Mouse (Mus musculus): ENCODE results near the gene Herc2.
A peak's percentile ranks its signal among the peaks of the same experiment; 100 is the strongest.
"Not testable (repeated sequence)": the region's sequence is repeated elsewhere in the genome, so short reads cannot be mapped to it uniquely, and the experiment has no call there.

Herc2 gene

GRCm38 (mm10) chr7:56049831-56050321 is at the start of gene Herc2:
Gene Herc2, plus strand, starts transcription at chr7:56050196.
- Histone ChIP-seq H3K27me3 (ENCODE audit: control insufficient read depth, insufficient read depth, low read length, poor library complexity, severe bottlenecking) (no peaks in the 10 kb centered on the region), H3K36me3 (ENCODE audit: control insufficient read depth, insufficient read depth, low read length, poor library complexity, severe bottlenecking) (no peaks in the 10 kb centered on the region)
- peak; percentile 99 for DNase-seq (ENCODE audit: low read depth, low spot score)

GRCm38 (mm10) chr7:56010318-56011017 is 39.5 kb upstream of the Herc2 start:
- H3K36me3 ChIP-seq (ENCODE audit: control insufficient read depth, insufficient read depth, low read length, poor library complexity, severe bottlenecking), result no peaks in the 10 kb centered on the region
- H3K27me3 ChIP-seq (ENCODE audit: control insufficient read depth, insufficient read depth, low read length, poor library complexity, severe bottlenecking), result no peaks in the 10 kb centered on the region
- DNase-seq (ENCODE audit: low read depth, low spot score), result no peak

- DNase-seq (ENCODE audit: low read depth, low spot score), result no peak
- Histone ChIP-seq H3K36me3 (ENCODE audit: control insufficient read depth, insufficient read depth, low read length, poor library complexity, severe bottlenecking) (no peaks in the 10 kb centered on the region), H3K27me3 (ENCODE audit: control insufficient read depth, insufficient read depth, low read length, poor library complexity, severe bottlenecking) (no peaks in the 10 kb centered on the region)
Observed at GRCm38 (mm10) chr7:56011018-56011333, 39.0 kb upstream of the Herc2 start.

GRCm38 (mm10) chr7:56013261-56014001 is 36.6 kb upstream of the Herc2 start:
- Histone ChIP-seq H3K36me3 (ENCODE audit: control insufficient read depth, insufficient read depth, low read length, poor library complexity, severe bottlenecking) (no peaks in the 10 kb centered on the region), H3K27me3 (ENCODE audit: control insufficient read depth, insufficient read depth, low read length, poor library complexity, severe bottlenecking) (no peaks in the 10 kb centered on the region)
- no peak for DNase-seq (ENCODE audit: low read depth, low spot score)

GRCm38 (mm10) chr7:56014002-56014702 is 35.8 kb upstream of the Herc2 start:
- not testable (repeated sequence) for H3K36me3 ChIP-seq (ENCODE audit: control insufficient read depth, insufficient read depth, low read length, poor library complexity, severe bottlenecking); DNase-seq (ENCODE audit: low read depth, low spot score); H3K27me3 ChIP-seq (ENCODE audit: control insufficient read depth, insufficient read depth, low read length, poor library complexity, severe bottlenecking)

- Histone ChIP-seq H3K27me3 (ENCODE audit: control insufficient read depth, insufficient read depth, low read length, poor library complexity, severe bottlenecking) (no peaks in the 10 kb centered on the region; the same call in 1 of the 2 replicates), H3K36me3 (ENCODE audit: control insufficient read depth, insufficient read depth, low read length, poor library complexity, severe bottlenecking) (no peaks in the 10 kb centered on the region)
- no peak for DNase-seq (ENCODE audit: low read depth, low spot score)
Observed at GRCm38 (mm10) chr7:56015172-56015571, 34.8 kb upstream of the Herc2 start.

GRCm38 (mm10) chr7:56015837-56016236 is 34.2 kb upstream of the Herc2 start:
- H3K36me3 ChIP-seq (ENCODE audit: control insufficient read depth, insufficient read depth, low read length, poor library complexity, severe bottlenecking), result no peaks in the 10 kb centered on the region
- no peak for DNase-seq (ENCODE audit: low read depth, low spot score)
- no peaks in the 10 kb centered on the region; the same call in 1 of the 2 replicates for H3K27me3 ChIP-seq (ENCODE audit: control insufficient read depth, insufficient read depth, low read length, poor library complexity, severe bottlenecking)

- Histone ChIP-seq H3K36me3 (ENCODE audit: control insufficient read depth, insufficient read depth, low read length, poor library complexity, severe bottlenecking) (no peaks in the 10 kb centered on the region), H3K27me3 (ENCODE audit: control insufficient read depth, insufficient read depth, low read length, poor library complexity, severe bottlenecking) (no peaks in the 10 kb centered on the region; the same call in 1 of the 2 replicates)
- no peak for DNase-seq (ENCODE audit: low read depth, low spot score)
Observed at GRCm38 (mm10) chr7:56017761-56018160, 32.2 kb upstream of the Herc2 start.

GRCm38 (mm10) chr7:56018446-56018971 is 31.5 kb upstream of the Herc2 start:
- no peaks in the 10 kb centered on the region for H3K36me3 ChIP-seq (ENCODE audit: control insufficient read depth, insufficient read depth, low read length, poor library complexity, severe bottlenecking)
- H3K27me3 ChIP-seq (ENCODE audit: control insufficient read depth, insufficient read depth, low read length, poor library complexity, severe bottlenecking), result no peaks in the 10 kb centered on the region; the same call in 1 of the 2 replicates
- DNase-seq (ENCODE audit: low read depth, low spot score), result no peak

GRCm38 (mm10) chr7:56018972-56019929 is 30.7 kb upstream of the Herc2 start:
- Histone ChIP-seq H3K27me3 (ENCODE audit: control insufficient read depth, insufficient read depth, low read length, poor library complexity, severe bottlenecking) (no peaks in the 10 kb centered on the region; the same call in 1 of the 2 replicates), H3K36me3 (ENCODE audit: control insufficient read depth, insufficient read depth, low read length, poor library complexity, severe bottlenecking) (no peaks in the 10 kb centered on the region)
- peak; percentile 21 for DNase-seq (ENCODE audit: low read depth, low spot score)

GRCm38 (mm10) chr7:56019930-56020253 is 30.1 kb upstream of the Herc2 start, which contains the start of gene Nipa1:
Gene Nipa1, minus strand, starts transcription at chr7:56019954.
- no peaks in the 10 kb centered on the region; the same call in 1 of the 2 replicates for H3K27me3 ChIP-seq (ENCODE audit: control insufficient read depth, insufficient read depth, low read length, poor library complexity, severe bottlenecking)
- no peaks in the 10 kb centered on the region for H3K36me3 ChIP-seq (ENCODE audit: control insufficient read depth, insufficient read depth, low read length, poor library complexity, severe bottlenecking)
- no peak for DNase-seq (ENCODE audit: low read depth, low spot score)

- H3K27me3 ChIP-seq (ENCODE audit: control insufficient read depth, insufficient read depth, low read length, poor library complexity, severe bottlenecking), result no peaks in the 10 kb centered on the region; the same call in 1 of the 2 replicates
- no peaks in the 10 kb centered on the region for H3K36me3 ChIP-seq (ENCODE audit: control insufficient read depth, insufficient read depth, low read length, poor library complexity, severe bottlenecking)
- no peak for DNase-seq (ENCODE audit: low read depth, low spot score)
Observed at GRCm38 (mm10) chr7:56023586-56023985, 26.4 kb upstream of the Herc2 start.

- H3K27me3 ChIP-seq (ENCODE audit: control insufficient read depth, insufficient read depth, low read length, poor library complexity, severe bottlenecking), result no peaks in the 10 kb centered on the region
- peak; percentile 87 for DNase-seq (ENCODE audit: low read depth, low spot score)
- no peaks in the 10 kb centered on the region for H3K36me3 ChIP-seq (ENCODE audit: control insufficient read depth, insufficient read depth, low read length, poor library complexity, severe bottlenecking)
Observed at GRCm38 (mm10) chr7:56042353-56042752, 7.6 kb upstream of the Herc2 start.
